Mouse (Mus musculus): ENCODE data around the gene Olfr1410. TPM values are rescaled to one million over a fixed set of nuclear protein-coding genes. Genes with fewer than 3 reads are reported as not detected.

Olfr1410 gene
- total RNA-seq, 2 experiments from 2014 or later: not detected

- peak; percentile 90 for DNase-seq
Observed at GRCm38 (mm10) chr1:92641514-92642272, 36.1 kb downstream of the Olfr1410 start, which contains the start of gene Cops9. TSS of gene Cops9 (minus strand) at chr1:92641985.

GRCm38 (mm10) chr1:92643691-92644090, 38.1 kb downstream of the Olfr1410 start:
- DNase-seq: no peak

GRCm38 (mm10) chr1:92644916-92645315, 39.3 kb downstream of the Olfr1410 start:
- no peak for DNase-seq

- DNase-seq: no peak
Observed at GRCm38 (mm10) chr1:92646111-92646510, 40.5 kb downstream of the Olfr1410 start.

- DNase-seq: no peak
Observed at GRCm38 (mm10) chr1:92646601-92647000, 41.0 kb downstream of the Olfr1410 start.

GRCm38 (mm10) chr1:92647026-92647425, 41.4 kb downstream of the Olfr1410 start:
- no peak for DNase-seq

- DNase-seq: peak; percentile 82
Observed at GRCm38 (mm10) chr1:92647752-92648151, 42.2 kb downstream of the Olfr1410 start.

- DNase-seq: no peak
Observed at GRCm38 (mm10) chr1:92648197-92648596, 42.6 kb downstream of the Olfr1410 start.

- DNase-seq: peak; percentile 79
Observed at GRCm38 (mm10) chr1:92648673-92649072, 43.1 kb downstream of the Olfr1410 start, which contains the start of gene Otos. TSS of gene Otos (minus strand) at chr1:92648841.

GRCm38 (mm10) chr1:92651467-92651866, 45.9 kb downstream of the Olfr1410 start:
- DNase-seq: no peak

- DNase-seq: no peak
Observed at GRCm38 (mm10) chr1:92653179-92653578, 47.6 kb downstream of the Olfr1410 start.

GRCm38 (mm10) chr1:92654676-92655075, 49.1 kb downstream of the Olfr1410 start:
- DNase-seq: no peak

GRCm38 (mm10) chr1:92657025-92657820, 51.6 kb downstream of the Olfr1410 start:
- DNase-seq: no peak

GRCm38 (mm10) chr1:92659392-92659791, 53.8 kb downstream of the Olfr1410 start:
- DNase-seq: no peak

Other genes starting within 250 kb of the Olfr1410 start
- 100 to 1,000 TPM; 633 to 644 TPM for gene Ndufa10, start 131.9 kb upstream of the Olfr1410 start, total RNA-seq (2021)
- gene Olfr1416, start 120.7 kb upstream of the Olfr1410 start, total RNA-seq (2021): not detected
- gene Olfr1415, start 109.7 kb upstream of the Olfr1410 start, total RNA-seq (2021): not detected
- not detected for gene Olfr1414, start 87.1 kb upstream of the Olfr1410 start, total RNA-seq (2021)
- not detected for gene Olfr1413, start 34.5 kb upstream of the Olfr1410 start, total RNA-seq (2021)
- gene Olfr1412, start 20.0 kb upstream of the Olfr1410 start, total RNA-seq (2021): not detected
- not detected for gene Olfr1411, start 11.4 kb upstream of the Olfr1410 start, total RNA-seq (2021)
- gene Olfr12, start 12.0 kb downstream of the Olfr1410 start, total RNA-seq (2021): not detected
- gene Cops9, start 36.2 kb downstream of the Olfr1410 start, total RNA-seq (2021): 100 to 1,000 TPM; 198 to 214 TPM
- gene Otos, start 43.1 kb downstream of the Olfr1410 start, total RNA-seq (2021): not detected
- 100 to 1,000 TPM; 133 to 148 TPM for gene Gpc1, start 225.9 kb downstream of the Olfr1410 start, total RNA-seq (2021)

All from heart, postnatal 4 days (tissue).